Mouse (Mus musculus): ENCODE measurements around the gene Dnah12. TPM values are rescaled to one million over a fixed set of nuclear protein-coding genes. Genes with fewer than 3 reads are reported as not detected.

Gene Dnah12
- polyA plus RNA-seq, 1 experiment from 2014 or later, result 0.28 TPM

DNA sequence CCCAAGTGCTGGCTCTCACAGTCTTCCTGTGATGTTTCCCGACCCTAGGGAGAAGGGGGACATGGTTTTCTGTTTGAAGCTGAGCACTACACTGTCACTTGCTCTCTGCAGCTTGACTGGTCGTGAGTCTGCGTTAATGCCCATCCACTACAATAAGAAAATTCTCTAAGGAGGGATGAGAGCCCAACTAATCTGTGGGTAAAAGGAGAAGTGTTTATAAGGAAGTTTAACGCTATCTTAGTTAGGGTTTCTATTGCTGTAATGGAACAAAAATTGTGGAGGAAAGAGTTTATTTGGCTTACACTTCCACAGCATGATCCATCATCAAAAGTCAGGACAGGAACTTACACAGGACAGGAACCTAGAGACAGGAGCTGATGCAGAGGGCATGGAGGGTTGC lies 123.7 kb downstream of the Dnah12 start:
- Histone ChIP-seq H3K9ac (no peak overlapping the region), H3K4me1 (no peaks in the 10 kb centered on the region), H3K9me3 (no peaks in the 10 kb centered on the region), H3K36me3 (replicated peaks) (no peaks in the 10 kb centered on the region), H3K27me3 (replicated peaks) (no peaks in the 10 kb centered on the region), H3K4me3 (no peak overlapping the region), H3K27ac (no peak overlapping the region), H3K4me2 (no peak overlapping the region)
- no peak for ATAC-seq (replicated peaks)
- 72% methylated on average over 4 of the region's 4 CpGs for WGBS

DNA sequence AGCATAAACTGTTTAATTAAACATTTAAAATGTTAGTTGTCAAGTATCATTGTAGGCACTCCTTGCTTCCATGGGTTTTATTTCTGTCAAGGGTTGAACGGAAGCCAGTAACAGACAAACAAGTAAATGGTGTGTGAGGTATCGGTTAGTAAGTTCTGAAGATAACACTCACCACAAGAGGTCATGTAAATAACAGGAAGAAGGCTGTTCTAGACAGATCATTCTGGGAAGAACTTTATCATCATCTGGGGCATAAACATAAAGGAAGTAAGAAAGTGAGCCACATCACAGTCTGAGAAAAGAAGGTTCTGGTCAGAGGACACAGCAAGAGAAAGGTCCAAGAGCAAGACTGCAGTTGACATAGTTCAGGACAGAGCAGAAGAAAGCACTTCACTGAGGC lies 132.9 kb downstream of the Dnah12 start:
- Histone ChIP-seq H3K27me3 (replicated peaks) (no peaks in the 10 kb centered on the region), H3K4me3 (no peak overlapping the region), H3K4me2 (no peak overlapping the region), H3K9ac (no peak overlapping the region), H3K9me3 (no peaks in the 10 kb centered on the region), H3K4me1 (no peaks in the 10 kb centered on the region), H3K36me3 (replicated peaks) (no peaks in the 10 kb centered on the region), H3K27ac (no peak overlapping the region)
- ATAC-seq (replicated peaks), result no peak
- 93% methylated on average over 2 of the region's 2 CpGs for WGBS

DNA sequence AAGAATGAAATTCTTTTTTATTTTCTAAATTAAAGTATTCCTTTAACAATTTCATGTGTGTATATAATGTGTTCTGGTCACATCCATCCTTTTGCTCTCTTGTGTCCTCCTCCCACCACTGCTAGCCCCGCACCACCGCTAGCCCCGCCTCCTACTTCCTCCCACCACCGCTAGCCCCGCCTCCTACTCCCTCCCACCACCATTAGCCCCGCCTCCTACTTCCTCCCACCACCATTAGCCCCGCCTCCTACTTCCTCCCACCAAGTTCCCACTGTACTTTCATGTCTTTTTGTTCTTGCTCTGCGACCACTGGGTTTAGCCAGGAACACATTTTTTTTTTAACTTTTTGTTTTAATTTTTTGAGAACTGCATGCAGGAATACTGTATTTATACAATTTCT lies 160.0 kb downstream of the Dnah12 start:
- no peak overlapping the region for H3K4me3 ChIP-seq
- H3K4me2 ChIP-seq, result no peak overlapping the region
- no peak for ATAC-seq (replicated peaks)
- H3K4me1 ChIP-seq, result no peaks in the 10 kb centered on the region
- no peak overlapping the region for H3K9ac ChIP-seq
- H3K36me3 ChIP-seq (replicated peaks), result no peaks in the 10 kb centered on the region
- 81% methylated on average over 8 of the region's 8 CpGs for WGBS
- H3K27me3 ChIP-seq (replicated peaks), result no peaks in the 10 kb centered on the region
- H3K9me3 ChIP-seq, result no peaks in the 10 kb centered on the region
- H3K27ac ChIP-seq, result no peak overlapping the region

DNA sequence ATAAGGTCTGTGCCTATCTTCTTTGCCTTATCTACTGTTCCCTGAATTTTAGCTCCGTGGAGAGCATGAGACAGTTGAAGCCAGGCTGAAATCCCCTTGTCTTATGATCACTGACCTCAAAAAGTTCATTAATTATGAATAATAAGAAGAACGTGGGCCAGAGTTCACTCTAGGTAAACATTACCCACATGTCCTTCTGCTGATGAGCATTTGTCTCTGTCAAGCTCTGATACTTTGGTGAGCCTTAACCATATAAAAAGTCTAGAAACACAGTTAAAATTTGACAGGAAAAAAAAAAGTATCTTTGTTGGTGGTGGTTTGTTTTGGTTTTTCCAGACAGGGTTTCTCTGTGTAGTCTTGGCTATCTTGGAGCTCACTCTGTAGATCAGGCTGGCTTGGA lies 161.0 kb downstream of the Dnah12 start:
- Histone ChIP-seq H3K27me3 (replicated peaks) (no peaks in the 10 kb centered on the region), H3K27ac (no peak overlapping the region), H3K9ac (no peak overlapping the region), H3K9me3 (no peaks in the 10 kb centered on the region), H3K36me3 (replicated peaks) (no peaks in the 10 kb centered on the region), H3K4me1 (no peaks in the 10 kb centered on the region), H3K4me2 (no peak overlapping the region), H3K4me3 (no peak overlapping the region)
- WGBS, result 89% methylated on average over 2 of the region's 2 CpGs
- no peak for ATAC-seq (replicated peaks)

DNA sequence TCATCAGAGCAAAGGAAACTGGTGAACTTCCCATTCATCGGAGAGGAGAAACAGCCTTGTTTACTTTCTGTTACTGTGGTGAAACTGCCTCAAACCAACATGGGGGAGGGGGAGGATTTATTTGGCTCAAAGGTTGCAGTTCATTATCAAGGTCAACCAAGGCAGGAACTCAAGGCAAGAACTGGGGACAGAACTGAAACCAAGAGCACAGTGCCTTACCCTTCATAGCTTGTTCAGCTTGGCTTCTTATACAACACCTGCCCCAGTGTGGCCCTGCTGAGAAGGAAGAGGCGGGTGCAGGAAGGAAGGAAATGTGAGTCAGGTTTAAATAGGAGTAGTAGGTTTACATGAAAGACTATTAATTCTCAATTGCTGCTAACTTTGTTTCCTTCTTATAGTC lies 165.3 kb downstream of the Dnah12 start:
- 78% methylated on average over 2 of the region's 2 CpGs for WGBS
- no peaks in the 10 kb centered on the region for H3K9me3 ChIP-seq

DNA sequence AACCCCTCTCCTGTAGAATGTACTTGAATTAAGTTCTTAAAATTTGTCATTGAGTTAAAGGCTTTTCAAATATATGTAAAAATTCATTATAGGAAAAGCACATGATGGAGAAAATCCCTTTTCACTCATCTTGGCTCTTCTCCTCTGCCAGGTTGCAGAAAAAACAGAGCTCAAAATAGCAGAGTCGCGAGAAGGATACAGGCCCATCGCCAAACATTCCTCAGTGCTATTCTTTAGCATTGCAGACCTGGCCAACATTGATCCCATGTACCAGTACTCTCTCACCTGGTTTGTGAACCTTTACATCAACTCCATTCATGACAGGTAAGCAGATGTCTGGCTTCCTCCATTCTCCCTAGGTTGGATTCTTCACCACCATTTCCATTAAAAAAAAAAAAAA lies 165.9 kb downstream of the Dnah12 start:
- H3K27me3 ChIP-seq (replicated peaks), result no peaks in the 10 kb centered on the region
- WGBS, result 98% methylated on average over 3 of the region's 3 CpGs
- H3K9me3 ChIP-seq, result no peaks in the 10 kb centered on the region
- no peak overlapping the region for H3K9ac ChIP-seq
- ATAC-seq (replicated peaks), result no peak
- H3K27ac ChIP-seq, result no peak overlapping the region
- H3K36me3 ChIP-seq (replicated peaks), result no peaks in the 10 kb centered on the region
- no peak overlapping the region for H3K4me3 ChIP-seq
- no peak overlapping the region for H3K4me2 ChIP-seq
- H3K4me1 ChIP-seq, result no peaks in the 10 kb centered on the region

More for the DNA sequence above, 165.3 kb downstream of the Dnah12 start:
- Histone ChIP-seq H3K27ac (no peak overlapping the region), H3K4me2 (no peak overlapping the region), H3K27me3 (replicated peaks) (no peaks in the 10 kb centered on the region), H3K9ac (no peak overlapping the region), H3K36me3 (replicated peaks) (no peaks in the 10 kb centered on the region), H3K4me1 (no peaks in the 10 kb centered on the region), H3K4me3 (no peak overlapping the region)
- ATAC-seq (replicated peaks), result no peak

DNA sequence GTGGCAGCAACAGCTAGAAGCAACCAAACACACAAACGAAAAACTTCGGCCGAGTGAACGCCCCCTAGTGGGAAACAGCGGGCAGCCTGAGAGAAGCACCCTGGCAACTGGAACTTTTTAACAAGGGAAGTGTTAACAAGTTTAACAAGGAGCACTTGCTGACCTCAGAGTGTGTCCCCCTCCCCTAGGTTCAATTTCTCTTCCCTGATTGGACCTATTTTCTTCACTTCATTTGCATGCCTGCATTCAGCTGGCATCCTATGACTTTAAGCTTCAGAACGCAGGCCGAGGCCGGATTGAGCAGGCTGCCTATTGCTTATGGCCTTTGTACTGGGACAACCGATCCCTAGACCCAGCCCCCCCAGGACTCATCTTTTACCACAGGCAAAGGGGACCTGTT lies 174.3 kb downstream of the Dnah12 start:
- H3K4me1 ChIP-seq, result no peaks in the 10 kb centered on the region
- H3K4me2 ChIP-seq, result no peak overlapping the region
- no peak overlapping the region for H3K27ac ChIP-seq
- no peaks in the 10 kb centered on the region for H3K9me3 ChIP-seq
- H3K9ac ChIP-seq, result no peak overlapping the region
- H3K36me3 ChIP-seq (replicated peaks), result no peaks in the 10 kb centered on the region
- no peak overlapping the region for H3K4me3 ChIP-seq
- H3K27me3 ChIP-seq (replicated peaks), result no peaks in the 10 kb centered on the region
- ATAC-seq (replicated peaks), result no peak
- 71% methylated on average over 9 of the region's 9 CpGs for WGBS

DNA sequence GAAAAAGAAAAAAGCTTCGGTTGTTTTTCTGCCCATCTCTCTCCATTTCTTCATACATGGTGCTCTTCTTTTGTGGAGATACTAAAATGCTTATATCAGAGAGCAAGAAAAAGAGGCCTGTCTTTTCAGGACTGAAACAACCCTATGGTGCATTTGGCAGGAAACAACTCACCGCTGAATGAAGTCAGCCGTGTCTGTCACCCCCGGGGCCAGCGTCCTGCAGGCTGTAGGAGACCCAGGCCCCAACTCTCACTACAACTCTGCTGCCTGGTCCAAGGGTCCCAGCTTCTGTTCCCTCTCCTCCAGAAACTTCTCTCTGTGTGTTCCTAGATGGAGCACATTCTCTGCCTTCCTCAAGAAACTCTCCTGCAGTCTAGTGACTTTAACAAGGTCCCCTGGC lies 175.2 kb downstream of the Dnah12 start:
- 79% methylated on average over 5 of the region's 5 CpGs for WGBS
- Histone ChIP-seq H3K4me2 (no peak overlapping the region), H3K27me3 (replicated peaks) (no peaks in the 10 kb centered on the region), H3K9me3 (no peaks in the 10 kb centered on the region), H3K36me3 (replicated peaks) (no peaks in the 10 kb centered on the region), H3K4me3 (no peak overlapping the region), H3K4me1 (no peaks in the 10 kb centered on the region), H3K9ac (no peak overlapping the region), H3K27ac (no peak overlapping the region)
- ATAC-seq (replicated peaks), result no peak

DNA sequence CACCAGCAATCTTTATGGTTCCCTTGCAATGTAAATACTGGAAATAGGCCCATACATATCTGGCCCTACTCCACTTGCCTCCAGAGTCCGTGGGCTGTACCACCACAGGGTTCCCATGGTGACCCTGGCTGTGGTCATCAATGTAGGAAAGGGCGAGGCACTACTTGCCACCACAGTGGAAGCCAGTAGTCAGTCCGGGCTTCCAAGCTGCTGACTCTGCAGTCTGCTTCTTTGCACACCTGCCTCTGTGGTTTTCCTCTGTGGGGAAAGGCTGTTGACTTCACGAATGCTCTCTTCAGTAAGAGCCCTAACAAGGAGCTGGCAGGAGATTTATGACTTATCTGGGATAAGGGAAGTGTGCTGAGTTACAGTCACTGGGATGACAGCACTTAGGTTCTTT lies 185.7 kb downstream of the Dnah12 start:
- H3K9ac ChIP-seq, result no peak overlapping the region
- no peak overlapping the region for H3K4me3 ChIP-seq
- H3K4me1 ChIP-seq, result no peaks in the 10 kb centered on the region
- H3K4me2 ChIP-seq, result no peak overlapping the region
- no peak overlapping the region for H3K27ac ChIP-seq
- no peaks in the 10 kb centered on the region for H3K27me3 ChIP-seq (replicated peaks)
- no peaks in the 10 kb centered on the region for H3K9me3 ChIP-seq
- no peaks in the 10 kb centered on the region for H3K36me3 ChIP-seq (replicated peaks)
- ATAC-seq (replicated peaks), result no peak
- WGBS, result 83% methylated on average over 4 of the region's 4 CpGs

DNA sequence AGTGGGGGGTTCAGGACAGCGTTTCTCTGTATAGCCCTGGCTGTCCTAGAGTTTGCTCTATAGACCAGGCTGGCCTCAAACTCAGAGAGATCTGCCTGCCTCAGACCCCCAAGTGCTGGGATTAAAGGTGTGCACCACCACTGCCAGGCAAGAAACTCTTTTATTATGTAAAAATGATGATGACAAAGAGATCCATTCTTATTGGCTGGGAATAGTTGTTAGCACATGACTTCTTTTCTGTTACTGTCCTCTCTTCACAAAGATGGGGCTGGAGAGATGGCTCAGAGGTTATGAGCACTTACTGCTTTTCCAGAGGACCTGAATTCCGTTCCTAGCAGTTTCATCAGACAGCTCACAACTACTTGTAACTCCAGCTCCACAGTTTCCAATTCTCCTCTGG lies 186.9 kb downstream of the Dnah12 start:
- no peak for ATAC-seq (replicated peaks)
- H3K9ac ChIP-seq, result no peak overlapping the region
- 77% methylated on average over 2 of the region's 2 CpGs for WGBS
- H3K4me2 ChIP-seq, result no peak overlapping the region
- H3K4me1 ChIP-seq, result no peaks in the 10 kb centered on the region
- no peaks in the 10 kb centered on the region for H3K9me3 ChIP-seq
- no peak overlapping the region for H3K4me3 ChIP-seq
- H3K27ac ChIP-seq, result no peak overlapping the region
- H3K27me3 ChIP-seq (replicated peaks), result no peaks in the 10 kb centered on the region
- no peaks in the 10 kb centered on the region for H3K36me3 ChIP-seq (replicated peaks)

DNA sequence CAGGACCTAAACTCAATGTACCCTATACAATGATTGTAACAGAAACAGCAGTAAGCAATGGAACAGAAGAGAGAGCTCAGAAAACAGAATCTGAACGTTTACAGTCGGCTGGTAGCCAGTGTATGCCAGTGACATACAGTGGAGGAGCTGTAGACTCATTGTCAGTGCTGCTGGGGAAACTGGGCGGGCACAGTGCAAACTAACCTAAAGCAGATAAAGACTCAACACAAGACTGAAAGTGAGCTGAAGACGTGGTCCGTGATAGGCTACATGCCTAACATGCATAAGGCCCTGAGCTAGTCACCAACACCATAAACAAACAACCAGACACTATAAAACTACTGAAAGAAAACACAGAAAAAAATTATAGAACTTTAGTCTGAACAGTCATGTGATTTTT lies 188.6 kb downstream of the Dnah12 start:
- no peak for ATAC-seq (replicated peaks)
- Histone ChIP-seq H3K36me3 (replicated peaks) (no peaks in the 10 kb centered on the region), H3K9ac (no peak overlapping the region), H3K27me3 (replicated peaks) (no peaks in the 10 kb centered on the region), H3K4me3 (no peak overlapping the region), H3K4me2 (no peak overlapping the region), H3K9me3 (no peaks in the 10 kb centered on the region), H3K4me1 (no peaks in the 10 kb centered on the region), H3K27ac (no peak overlapping the region)
- 90% methylated on average over 5 of the region's 5 CpGs for WGBS

DNA sequence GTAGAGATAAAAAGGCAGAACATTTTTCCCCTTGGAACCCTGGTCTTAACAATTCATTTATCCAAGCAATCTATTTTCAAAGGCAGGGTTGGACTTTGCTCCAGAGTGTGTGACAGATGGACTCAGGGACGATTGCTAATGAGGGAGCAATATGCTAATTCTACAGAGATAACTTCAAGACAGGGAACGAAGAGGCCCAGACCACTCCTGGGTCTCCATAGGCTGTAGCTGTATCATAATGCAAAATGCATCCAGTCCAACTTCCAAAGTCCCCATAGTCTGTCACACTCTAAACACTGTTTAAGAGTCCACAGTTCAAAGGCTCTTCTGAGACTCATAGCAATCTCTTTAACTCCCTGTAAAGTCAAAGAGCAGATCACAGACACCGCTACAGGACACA lies 194.2 kb downstream of the Dnah12 start:
- no peak overlapping the region for H3K27ac ChIP-seq
- no peak overlapping the region for H3K9ac ChIP-seq
- no peaks in the 10 kb centered on the region for H3K9me3 ChIP-seq
- no peak overlapping the region for H3K4me2 ChIP-seq
- whole genome bisulfite sequencing, result 37% methylated on average over 3 of the region's 3 CpGs
- H3K36me3 ChIP-seq (replicated peaks), result no peaks in the 10 kb centered on the region
- H3K4me3 ChIP-seq, result no peak overlapping the region
- no peaks in the 10 kb centered on the region for H3K27me3 ChIP-seq (replicated peaks)
- no peak for ATAC-seq (replicated peaks)
- no peaks in the 10 kb centered on the region for H3K4me1 ChIP-seq

DNA sequence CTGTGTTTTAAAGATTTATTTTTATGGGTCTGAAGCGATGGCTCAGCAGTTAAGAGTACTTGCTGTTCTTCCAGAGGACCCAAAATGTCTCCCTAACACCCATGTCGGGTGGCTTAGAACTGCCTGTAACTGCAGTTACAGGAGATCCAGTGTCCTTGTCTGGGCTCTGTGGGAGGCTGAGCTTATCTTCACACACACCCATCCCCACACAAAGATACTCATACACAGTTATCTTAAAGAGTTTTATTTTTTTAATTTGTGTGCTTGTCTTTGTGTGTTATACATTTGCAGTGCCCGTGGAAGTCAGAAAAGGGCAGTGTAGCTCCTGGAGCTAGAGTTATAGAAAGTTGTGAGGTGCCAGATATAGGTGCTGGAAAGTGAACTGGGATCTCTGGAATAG lies 197.7 kb downstream of the Dnah12 start:
- H3K9me3 ChIP-seq, result no peaks in the 10 kb centered on the region
- 91% methylated on average over 3 of the region's 3 CpGs for WGBS
- H3K4me1 ChIP-seq, result no peaks in the 10 kb centered on the region
- no peak overlapping the region for H3K27ac ChIP-seq
- ATAC-seq (replicated peaks), result no peak
- no peak overlapping the region for H3K9ac ChIP-seq
- H3K27me3 ChIP-seq (replicated peaks), result no peaks in the 10 kb centered on the region
- H3K4me2 ChIP-seq, result no peak overlapping the region
- no peak overlapping the region for H3K4me3 ChIP-seq
- H3K36me3 ChIP-seq (replicated peaks), result no peaks in the 10 kb centered on the region

DNA sequence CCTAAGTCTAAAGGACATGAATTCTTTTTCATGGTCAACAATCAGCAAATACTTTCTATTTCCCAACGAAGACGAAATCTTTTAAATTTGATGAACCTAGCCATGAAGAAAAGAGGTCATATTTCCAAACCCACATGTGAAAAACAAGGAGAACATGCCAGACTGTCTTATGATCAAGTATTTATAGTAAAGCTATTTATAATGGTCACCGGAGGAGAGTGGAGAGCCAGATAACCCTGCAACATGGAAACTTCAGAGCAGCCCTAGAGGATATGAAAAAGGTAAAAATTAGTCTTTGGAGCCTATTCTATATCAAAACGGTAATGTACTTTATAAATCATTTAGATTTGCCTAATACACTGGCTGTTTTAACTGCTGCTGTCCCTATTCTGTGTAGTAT lies 201.3 kb downstream of the Dnah12 start, which contains the start of gene Asb14:
Asb14 (plus strand) TSS at position 166 of the 400 bp plus-strand sequence.
- Histone ChIP-seq H3K27ac (no peak within 1 kb of the TSS), H3K9me3 (no peaks in the 10 kb centered on the region), H3K4me2 (no peak within 1 kb of the TSS), H3K36me3 (replicated peaks) (no peaks in the 10 kb centered on the region), H3K27me3 (replicated peaks) (no peaks in the 10 kb centered on the region), H3K9ac (no peak within 1 kb of the TSS), H3K4me1 (no peaks in the 10 kb centered on the region), H3K4me3 (no peak within 1 kb of the TSS)
- no peak for ATAC-seq (replicated peaks)
- WGBS, result 91% methylated on average over 4 of the region's 4 CpGs
